In the genomic region with DNA sequence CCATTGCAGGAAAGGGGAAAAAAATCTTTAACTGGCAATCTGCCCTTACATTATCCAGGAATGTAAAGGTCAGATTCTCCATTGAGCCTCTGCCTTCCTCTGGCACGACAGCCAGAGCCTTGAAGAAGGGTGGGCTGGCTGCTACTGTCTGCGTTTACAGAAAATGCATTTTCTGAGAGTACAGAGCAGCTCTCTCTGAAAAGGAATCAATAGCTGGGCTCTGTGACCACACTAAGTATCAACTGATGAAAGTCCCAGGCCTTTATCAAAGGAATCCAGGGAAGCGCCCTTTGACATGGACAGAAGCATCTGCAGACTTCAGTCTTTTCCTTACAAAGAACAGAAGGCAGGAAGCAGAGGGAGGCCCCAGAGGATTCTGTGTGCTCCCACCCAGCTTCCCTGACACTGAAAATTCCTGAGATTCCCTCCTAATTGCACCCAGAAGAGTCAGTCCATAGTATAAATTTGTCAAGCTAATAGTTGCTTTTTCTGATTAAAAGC, we compare ENCODE assay signal across 10 mouse cellular contexts.
DNase-seq lines count a peak whose midpoint lies in the region; ATAC-seq and TF ChIP-seq lines count a peak whose summit lies in the region.
"Had no signal": no experiment of that assay in that cellular context is flagged by ENCODE, and none has a peak within 500 bp of the region (broad histone marks: within the 10 kb centered on the region; RNA-seq: fewer than 3 reads in every experiment).

No protein-coding gene starts in this region.

- H3K9me3 ChIP-seq in limb, embryonic 14.5 days (ENCODE audit: control insufficient read depth, low read length) = no peaks in the 10 kb centered on the region
- no peaks in the 10 kb centered on the region for H3K9me3 ChIP-seq in limb, embryonic 10.5 days (replicated peaks)
- H3K9me3 ChIP-seq in embryonic facial prominence, embryonic 12.5 days = no peaks in the 10 kb centered on the region
- H3K9me3 ChIP-seq: liver, embryonic 15.5 days had no signal

- H3K36me3 ChIP-seq in limb, embryonic 14.5 days (ENCODE audit: control insufficient read depth, insufficient read depth, low read length) = no peaks in the 10 kb centered on the region
- no peaks in the 10 kb centered on the region for H3K36me3 ChIP-seq in limb, embryonic 10.5 days
- H3K36me3 ChIP-seq in embryonic facial prominence, embryonic 12.5 days = no peaks in the 10 kb centered on the region
- H3K36me3 ChIP-seq: liver, embryonic 15.5 days had no signal

- peak; percentile 9 for DNase-seq in limb, embryonic 14.5 days (ENCODE audit: low spot score)
- no peak for DNase-seq in limb, embryonic 10.5 days (ENCODE audit: low spot score)
- peak; percentile 33 for DNase-seq in kidney, postnatal 14 days
- no peak for DNase-seq in layer of hippocampus, adult 18-20 months (ENCODE audit: low spot score in 2 of 2)
- no peak for DNase-seq in cerebellum, adult 11-12 months
- DNase-seq: adrenal gland, postnatal 25 days had no signal

- no peak overlapping the region for H3K4me2 ChIP-seq in limb, embryonic 14.5 days (replicated peaks; ENCODE audit: low read depth, low read length, severe bottlenecking)
- no peak overlapping the region for H3K4me2 ChIP-seq in embryonic facial prominence, embryonic 12.5 days (replicated peaks)
- H3K4me2 ChIP-seq: liver, embryonic 15.5 days had no signal

- no peak overlapping the region for H3K27ac ChIP-seq in limb, embryonic 14.5 days (replicated peaks; ENCODE audit: low read depth, low read length)
- no peak overlapping the region for H3K27ac ChIP-seq in limb, embryonic 10.5 days
- peak overlapping the region; percentile 84 for H3K27ac ChIP-seq in brown adipose tissue, adult 24 weeks (replicated peaks; ENCODE audit: low read depth, low read length)
- H3K27ac ChIP-seq in embryonic facial prominence, embryonic 12.5 days = peak overlapping the region; percentile 50; the same call in 1 of the 2 replicates
- H3K27ac ChIP-seq: liver, embryonic 15.5 days had no signal

- no peak overlapping the region for H3K9ac ChIP-seq in limb, embryonic 14.5 days (ENCODE audit: low read depth, low read length, severe bottlenecking)
- no peak overlapping the region for H3K9ac ChIP-seq in embryonic facial prominence, embryonic 12.5 days
- H3K9ac ChIP-seq: liver, embryonic 15.5 days had no signal

- 31% methylated on average over 3 of the region's 3 CpGs for WGBS in limb, embryonic 14.5 days
- 17% methylated on average over 3 of the region's 3 CpGs for WGBS in limb, embryonic 10.5 days
- 7% methylated on average over 3 of the region's 3 CpGs for WGBS in embryonic facial prominence, embryonic 12.5 days

- no peak for TF ChIP-seq POLR2A in limb, embryonic 14.5 days (IDR thresholded peaks at IDR 0.05; ENCODE audit: borderline replicate concordance, extremely low read depth, insufficient read depth, insufficient read length)

- H3K4me1 ChIP-seq in limb, embryonic 14.5 days (ENCODE audit: control insufficient read depth, insufficient read depth, low read length) = peaks cover 2% of the 10 kb centered on the region; the same call in 1 of the 2 replicates
- peaks cover 14% of the 10 kb centered on the region for H3K4me1 ChIP-seq in limb, embryonic 10.5 days
- peaks cover 7% of the 10 kb centered on the region; the same call in 1 of the 2 replicates for H3K4me1 ChIP-seq in brown adipose tissue, adult 24 weeks (ENCODE audit: control insufficient read depth, insufficient read depth, insufficient read length, low read length)
- peaks cover 13% of the 10 kb centered on the region for H3K4me1 ChIP-seq in embryonic facial prominence, embryonic 12.5 days

- no peaks in the 10 kb centered on the region for H3K27me3 ChIP-seq in limb, embryonic 14.5 days (ENCODE audit: control insufficient read depth, insufficient read depth, low read length)
- no peaks in the 10 kb centered on the region for H3K27me3 ChIP-seq in limb, embryonic 10.5 days (ENCODE audit: low read depth, poor library complexity, severe bottlenecking)
- H3K27me3 ChIP-seq in embryonic facial prominence, embryonic 12.5 days = no peaks in the 10 kb centered on the region
- H3K27me3 ChIP-seq: liver, embryonic 15.5 days had no signal

- H3K4me3 ChIP-seq in limb, embryonic 14.5 days (replicated peaks; ENCODE audit: low read length) = no peak overlapping the region
- H3K4me3 ChIP-seq in limb, embryonic 10.5 days = no peak overlapping the region
- no peak overlapping the region for H3K4me3 ChIP-seq in brown adipose tissue, adult 24 weeks (ENCODE audit: insufficient read depth, low read depth, low read length)
- H3K4me3 ChIP-seq in embryonic facial prominence, embryonic 12.5 days = no peak overlapping the region
- H3K4me3 ChIP-seq: liver, embryonic 15.5 days had no signal

- no peak for ATAC-seq in limb, embryonic 14.5 days (ENCODE audit: low FRiP score, low read depth)
- ATAC-seq in embryonic facial prominence, embryonic 12.5 days (ENCODE audit: insufficient number of reproducible peaks, insufficient read depth, low FRiP score, low TSS enrichment) = no peak
- ATAC-seq in activated CD4-positive, CD25-positive, alpha-beta regulatory T cell, adult 4 months = no peak

Comparison
In these comparisons a context has a peak if more than half of its experiments do, and no peak if none do; other contexts are left out.
1. DNase-seq: peak in limb, embryonic 14.5 days (single experiment) and kidney, postnatal 14 days (single experiment); none in limb, embryonic 10.5 days (single experiment), layer of hippocampus, adult 18-20 months (0 of 2) and cerebellum, adult 11-12 months (single experiment).
2. H3K27ac ChIP-seq: peak in brown adipose tissue, adult 24 weeks (single experiment) and embryonic facial prominence, embryonic 12.5 days (single experiment); none in limb, embryonic 14.5 days (single experiment) and limb, embryonic 10.5 days (single experiment).